Mouse (Mus musculus): Measurements from ENCODE around the gene Wwox. TPM values are rescaled to one million over a fixed set of nuclear protein-coding genes. Genes with fewer than 3 reads are reported as not detected.

Gene Wwox
- polyA plus RNA-seq, 1 experiment from 2014 or later, result 13.3 TPM

GRCm38 (mm10) chr8:115199616-115200150 lies 760.2 kb downstream of the Wwox start:
- H3K4me1 ChIP-seq (ENCODE audit: control insufficient read depth, insufficient read depth, low read length), result peaks cover 9% of the 10 kb centered on the region; the same call in 1 of the 2 replicates
- 18% methylated on average over 14 of the region's 14 CpGs for WGBS
- no peak overlapping the region for H3K27ac ChIP-seq (ENCODE audit: low read length)
- no peaks in the 10 kb centered on the region for H3K9me3 ChIP-seq (replicated peaks; ENCODE audit: control insufficient read depth, low read length, poor library complexity, severe bottlenecking)
- no peak overlapping the region for H3K9ac ChIP-seq (ENCODE audit: low read depth, low read length)
- no peak overlapping the region for H3K4me3 ChIP-seq (ENCODE audit: low read depth, low read length)
- no peak for ATAC-seq
- H3K4me2 ChIP-seq (ENCODE audit: low read length), result peak overlapping the region; percentile 6; the same call in 1 of the 2 replicates
- no peaks in the 10 kb centered on the region for H3K36me3 ChIP-seq (ENCODE audit: control insufficient read depth, insufficient read depth, low read length)
- H3K27me3 ChIP-seq (ENCODE audit: control insufficient read depth, insufficient read depth, low read depth, low read length), result peaks cover 3% of the 10 kb centered on the region

- peaks cover 9% of the 10 kb centered on the region; the same call in 1 of the 2 replicates for H3K4me1 ChIP-seq (ENCODE audit: control insufficient read depth, insufficient read depth, low read length)
- 29% methylated on average over 7 of the region's 7 CpGs for WGBS
- peaks cover 3% of the 10 kb centered on the region for H3K27me3 ChIP-seq (ENCODE audit: control insufficient read depth, insufficient read depth, low read depth, low read length)
- H3K4me3 ChIP-seq (ENCODE audit: low read depth, low read length), result no peak overlapping the region
- no peaks in the 10 kb centered on the region for H3K9me3 ChIP-seq (replicated peaks; ENCODE audit: control insufficient read depth, low read length, poor library complexity, severe bottlenecking)
- ATAC-seq, result no peak
- H3K4me2 ChIP-seq (ENCODE audit: low read length), result no peak overlapping the region
- no peak overlapping the region for H3K27ac ChIP-seq (ENCODE audit: low read length)
- no peaks in the 10 kb centered on the region for H3K36me3 ChIP-seq (ENCODE audit: control insufficient read depth, insufficient read depth, low read length)
- no peak overlapping the region for H3K9ac ChIP-seq (ENCODE audit: low read depth, low read length)
Observed at GRCm38 (mm10) chr8:115201726-115202125, 762.3 kb downstream of the Wwox start.

- Histone ChIP-seq H3K27me3 (ENCODE audit: control insufficient read depth, insufficient read depth, low read depth, low read length) (no peaks in the 10 kb centered on the region), H3K4me3 (ENCODE audit: low read depth, low read length) (no peak overlapping the region), H3K27ac (ENCODE audit: low read length) (no peak overlapping the region), H3K4me2 (ENCODE audit: low read length) (no peak overlapping the region), H3K36me3 (ENCODE audit: control insufficient read depth, insufficient read depth, low read length) (no peaks in the 10 kb centered on the region), H3K4me1 (ENCODE audit: control insufficient read depth, insufficient read depth, low read length) (peaks cover 2% of the 10 kb centered on the region; the same call in 1 of the 2 replicates), H3K9ac (ENCODE audit: low read depth, low read length) (no peak overlapping the region), H3K9me3 (replicated peaks; ENCODE audit: control insufficient read depth, low read length, poor library complexity, severe bottlenecking) (no peaks in the 10 kb centered on the region)
- ATAC-seq, result no peak
- 93% methylated on average over 11 of the region's 11 CpGs for WGBS
Observed at GRCm38 (mm10) chr8:115207480-115207879, 768.0 kb downstream of the Wwox start.

- Histone ChIP-seq H3K27me3 (ENCODE audit: control insufficient read depth, insufficient read depth, low read depth, low read length) (no peaks in the 10 kb centered on the region), H3K4me1 (ENCODE audit: control insufficient read depth, insufficient read depth, low read length) (peaks cover 2% of the 10 kb centered on the region; the same call in 1 of the 2 replicates), H3K36me3 (ENCODE audit: control insufficient read depth, insufficient read depth, low read length) (no peaks in the 10 kb centered on the region), H3K4me2 (ENCODE audit: low read length) (no peak overlapping the region), H3K9ac (ENCODE audit: low read depth, low read length) (no peak overlapping the region), H3K4me3 (ENCODE audit: low read depth, low read length) (no peak overlapping the region), H3K9me3 (replicated peaks; ENCODE audit: control insufficient read depth, low read length, poor library complexity, severe bottlenecking) (no peaks in the 10 kb centered on the region), H3K27ac (ENCODE audit: low read length) (no peak overlapping the region)
- ATAC-seq, result no peak
- WGBS, result 36% methylated on average over 15 of the region's 15 CpGs
Observed at GRCm38 (mm10) chr8:115208415-115209192, 769.1 kb downstream of the Wwox start.

- Histone ChIP-seq H3K9ac (ENCODE audit: low read depth, low read length) (no peak overlapping the region), H3K9me3 (replicated peaks; ENCODE audit: control insufficient read depth, low read length, poor library complexity, severe bottlenecking) (no peaks in the 10 kb centered on the region), H3K27ac (ENCODE audit: low read length) (no peak overlapping the region), H3K36me3 (ENCODE audit: control insufficient read depth, insufficient read depth, low read length) (no peaks in the 10 kb centered on the region), H3K4me1 (ENCODE audit: control insufficient read depth, insufficient read depth, low read length) (peaks cover 2% of the 10 kb centered on the region; the same call in 1 of the 2 replicates), H3K4me3 (ENCODE audit: low read depth, low read length) (no peak overlapping the region), H3K27me3 (ENCODE audit: control insufficient read depth, insufficient read depth, low read depth, low read length) (no peaks in the 10 kb centered on the region; the same call in 1 of the 2 replicates), H3K4me2 (ENCODE audit: low read length) (no peak overlapping the region)
- WGBS, result 68% methylated on average over 6 of the region's 6 CpGs
- ATAC-seq, result no peak
Observed at GRCm38 (mm10) chr8:115210014-115210413, 770.6 kb downstream of the Wwox start.

GRCm38 (mm10) chr8:115213126-115213525 lies 773.7 kb downstream of the Wwox start:
- WGBS, result 79% methylated on average over 4 of the region's 4 CpGs
- H3K27ac ChIP-seq (ENCODE audit: low read length), result no peak overlapping the region
- H3K27me3 ChIP-seq (ENCODE audit: control insufficient read depth, insufficient read depth, low read depth, low read length), result no peaks in the 10 kb centered on the region; the same call in 1 of the 2 replicates
- H3K4me3 ChIP-seq (ENCODE audit: low read depth, low read length), result no peak overlapping the region
- H3K4me1 ChIP-seq (ENCODE audit: control insufficient read depth, insufficient read depth, low read length), result peaks cover 2% of the 10 kb centered on the region; the same call in 1 of the 2 replicates
- H3K4me2 ChIP-seq (ENCODE audit: low read length), result no peak overlapping the region
- ATAC-seq, result no peak
- no peaks in the 10 kb centered on the region for H3K36me3 ChIP-seq (ENCODE audit: control insufficient read depth, insufficient read depth, low read length)
- H3K9ac ChIP-seq (ENCODE audit: low read depth, low read length), result no peak overlapping the region
- no peaks in the 10 kb centered on the region for H3K9me3 ChIP-seq (replicated peaks; ENCODE audit: control insufficient read depth, low read length, poor library complexity, severe bottlenecking)

GRCm38 (mm10) chr8:115214870-115215269 lies 775.4 kb downstream of the Wwox start:
- no peaks in the 10 kb centered on the region for H3K9me3 ChIP-seq (replicated peaks; ENCODE audit: control insufficient read depth, low read length, poor library complexity, severe bottlenecking)
- H3K4me3 ChIP-seq (ENCODE audit: low read depth, low read length), result no peak overlapping the region
- WGBS, result 58% methylated on average over 17 of the region's 17 CpGs
- no peaks in the 10 kb centered on the region for H3K4me1 ChIP-seq (ENCODE audit: control insufficient read depth, insufficient read depth, low read length)
- no peaks in the 10 kb centered on the region; the same call in 1 of the 2 replicates for H3K27me3 ChIP-seq (ENCODE audit: control insufficient read depth, insufficient read depth, low read depth, low read length)
- no peaks in the 10 kb centered on the region for H3K36me3 ChIP-seq (ENCODE audit: control insufficient read depth, insufficient read depth, low read length)
- no peak overlapping the region for H3K4me2 ChIP-seq (ENCODE audit: low read length)
- H3K27ac ChIP-seq (ENCODE audit: low read length), result no peak overlapping the region
- ATAC-seq, result no peak
- H3K9ac ChIP-seq (ENCODE audit: low read depth, low read length), result no peak overlapping the region

- H3K4me1 ChIP-seq (ENCODE audit: control insufficient read depth, insufficient read depth, low read length), result no peaks in the 10 kb centered on the region
- no peaks in the 10 kb centered on the region for H3K9me3 ChIP-seq (replicated peaks; ENCODE audit: control insufficient read depth, low read length, poor library complexity, severe bottlenecking)
- H3K9ac ChIP-seq (ENCODE audit: low read depth, low read length), result no peak overlapping the region
- no peaks in the 10 kb centered on the region for H3K36me3 ChIP-seq (ENCODE audit: control insufficient read depth, insufficient read depth, low read length)
- H3K27ac ChIP-seq (ENCODE audit: low read length), result no peak overlapping the region
- WGBS, result 67% methylated on average over 3 of the region's 3 CpGs
- no peak overlapping the region for H3K4me3 ChIP-seq (ENCODE audit: low read depth, low read length)
- no peaks in the 10 kb centered on the region; the same call in 1 of the 2 replicates for H3K27me3 ChIP-seq (ENCODE audit: control insufficient read depth, insufficient read depth, low read depth, low read length)
- no peak overlapping the region for H3K4me2 ChIP-seq (ENCODE audit: low read length)
- ATAC-seq, result no peak
Observed at GRCm38 (mm10) chr8:115216801-115217200, 777.3 kb downstream of the Wwox start.

GRCm38 (mm10) chr8:115222545-115222944 lies 783.1 kb downstream of the Wwox start:
- Histone ChIP-seq H3K4me2 (ENCODE audit: low read length) (no peak overlapping the region), H3K27me3 (ENCODE audit: control insufficient read depth, insufficient read depth, low read depth, low read length) (no peaks in the 10 kb centered on the region), H3K4me3 (ENCODE audit: low read depth, low read length) (no peak overlapping the region), H3K9ac (ENCODE audit: low read depth, low read length) (no peak overlapping the region), H3K9me3 (replicated peaks; ENCODE audit: control insufficient read depth, low read length, poor library complexity, severe bottlenecking) (no peaks in the 10 kb centered on the region), H3K27ac (ENCODE audit: low read length) (no peak overlapping the region), H3K4me1 (ENCODE audit: control insufficient read depth, insufficient read depth, low read length) (peaks cover 2% of the 10 kb centered on the region; the same call in 1 of the 2 replicates), H3K36me3 (ENCODE audit: control insufficient read depth, insufficient read depth, low read length) (no peaks in the 10 kb centered on the region)
- 50% methylated on average over 13 of the region's 13 CpGs for WGBS
- ATAC-seq, result no peak

All from midbrain, embryonic 16.5 days (tissue).